Comparison of ENCODE assay signal across 11 mouse cellular contexts in the genomic region with DNA sequence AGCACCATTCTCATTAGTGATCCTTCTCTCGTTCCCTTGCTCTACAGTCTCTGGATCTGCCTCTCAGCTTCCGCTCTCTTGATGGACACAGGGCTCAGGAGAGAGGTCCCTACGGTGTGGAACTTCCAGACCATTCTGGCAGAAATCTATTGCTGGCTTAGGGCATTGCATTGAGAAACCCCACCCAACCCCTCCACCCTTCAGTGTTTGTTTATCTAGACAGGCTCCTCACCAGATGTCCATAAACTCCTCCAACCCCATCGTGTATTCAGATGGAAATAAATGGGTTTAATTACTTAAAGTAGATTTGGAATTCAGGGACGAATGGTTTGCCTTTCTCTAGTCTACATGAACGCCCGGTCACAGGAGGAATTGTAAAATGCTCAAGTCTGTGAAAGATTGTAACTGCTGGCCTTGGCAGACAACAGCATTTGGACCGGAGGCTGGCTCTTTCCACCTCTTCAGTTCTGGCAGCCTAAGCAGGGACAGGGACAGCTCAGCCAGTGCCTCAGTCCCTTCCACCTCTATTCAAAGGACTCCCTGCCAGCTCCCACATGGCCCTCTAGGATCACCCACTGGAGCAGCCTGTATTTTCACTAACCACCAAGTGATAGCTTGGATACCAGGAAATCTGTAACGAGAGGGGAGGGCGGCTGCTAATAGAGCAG.
DNase-seq lines count a peak whose midpoint lies in the region; ATAC-seq and TF ChIP-seq lines count a peak whose summit lies in the region.
"Had no signal": no experiment of that assay in that cellular context is flagged by ENCODE, and none has a peak within 500 bp of the region (broad histone marks: within the 10 kb centered on the region; RNA-seq: fewer than 3 reads in every experiment).

No protein-coding gene starts in this region.

- no peaks in the 10 kb centered on the region for H3K9me3 ChIP-seq in forebrain, embryonic 13.5 days (replicated peaks)
- no peaks in the 10 kb centered on the region for H3K9me3 ChIP-seq in forebrain, embryonic 10.5 days
- H3K9me3 ChIP-seq in midbrain, embryonic 16.5 days (replicated peaks; ENCODE audit: control insufficient read depth, low read length, poor library complexity, severe bottlenecking), result no peaks in the 10 kb centered on the region

- no peak for TF ChIP-seq CTCF in left cerebral cortex, adult 2 months (IDR thresholded peaks at IDR 0.05)

- H3K27ac ChIP-seq in forebrain, embryonic 13.5 days, result peak overlapping the region; percentile 57; the same call in 1 of the 2 replicates
- H3K27ac ChIP-seq in forebrain, embryonic 10.5 days, result no peak overlapping the region
- no peak overlapping the region for H3K27ac ChIP-seq in left cerebral cortex, adult 2 months
- H3K27ac ChIP-seq in midbrain, embryonic 16.5 days (ENCODE audit: low read length), result no peak overlapping the region

- intact Hi-C loops in left cerebral cortex, postnatal 4 days (cut with DNase I), result no loop called here
- intact Hi-C loops in left cerebral cortex, adult 2 months (cut with DNase I), result no loop called here

- WGBS in forebrain, embryonic 13.5 days, result 37% methylated on average over 10 of the region's 10 CpGs
- 62% methylated on average over 10 of the region's 10 CpGs for WGBS in forebrain, embryonic 10.5 days
- WGBS in midbrain, embryonic 16.5 days, result 47% methylated on average over 10 of the region's 10 CpGs

- peak overlapping the region; percentile 5; the same call in 1 of the 2 replicates for H3K4me2 ChIP-seq in forebrain, embryonic 13.5 days
- H3K4me2 ChIP-seq in midbrain, embryonic 16.5 days (ENCODE audit: low read length), result no peak overlapping the region

- no peaks in the 10 kb centered on the region for H3K36me3 ChIP-seq in forebrain, embryonic 13.5 days (ENCODE audit: poor library complexity, severe bottlenecking)
- no peaks in the 10 kb centered on the region for H3K36me3 ChIP-seq in forebrain, embryonic 10.5 days (replicated peaks)
- H3K36me3 ChIP-seq in midbrain, embryonic 16.5 days (ENCODE audit: control insufficient read depth, insufficient read depth, low read length), result no peaks in the 10 kb centered on the region
- H3K36me3 ChIP-seq: G1E had no signal

- no peak overlapping the region for H3K9ac ChIP-seq in forebrain, embryonic 13.5 days
- H3K9ac ChIP-seq in midbrain, embryonic 16.5 days (ENCODE audit: low read depth, low read length), result no peak overlapping the region
- H3K9ac ChIP-seq: liver, postnatal 0 days had no signal

- H3K27me3 ChIP-seq in forebrain, embryonic 13.5 days, result peaks cover 23% of the 10 kb centered on the region
- H3K27me3 ChIP-seq in forebrain, embryonic 10.5 days (ENCODE audit: poor library complexity, severe bottlenecking), result no peaks in the 10 kb centered on the region
- H3K27me3 ChIP-seq in midbrain, embryonic 16.5 days (ENCODE audit: control insufficient read depth, insufficient read depth, low read depth, low read length), result no peaks in the 10 kb centered on the region

- H3K4me1 ChIP-seq in forebrain, embryonic 13.5 days, result peaks cover 22% of the 10 kb centered on the region
- peaks cover 15% of the 10 kb centered on the region for H3K4me1 ChIP-seq in forebrain, embryonic 10.5 days
- 0 out of 2 replicates have a peak, but pooled peaks cover 5% of the 10 kb centered on the region for H3K4me1 ChIP-seq in midbrain, embryonic 16.5 days (ENCODE audit: control insufficient read depth, insufficient read depth, low read length)

- ATAC-seq in forebrain, embryonic 13.5 days, result peak; percentile 93
- peak; percentile 88 for ATAC-seq in midbrain, embryonic 16.5 days
- no peak for ATAC-seq in erythroid progenitor cell, adult 5-6 weeks (replicated peaks; ENCODE audit: low FRiP score, poor library complexity, severe bottlenecking)
- ATAC-seq in monocyte, adult 5-6 weeks (replicated peaks; ENCODE audit: insufficient number of reproducible peaks, low FRiP score, low TSS enrichment, poor library complexity, severe bottlenecking), result no peak
- ATAC-seq: liver, postnatal 0 days had no signal

- no peak for DNase-seq in forebrain, embryonic 10.5 days (ENCODE audit: extremely low spot score, low spot score)
- peak; percentile 46 for DNase-seq in left cerebral cortex, postnatal 4 days
- DNase-seq in left cerebral cortex, adult 2 months (ENCODE audit: extremely low spot score in 1 of 2, low spot score in 2 of 2), result no peak
- peak; percentile 55 to 81 for DNase-seq in cerebellum, postnatal 14 days
- DNase-seq: liver, postnatal 0 days; thymus, adult 18-20 months had no signal

- H3K4me3 ChIP-seq in forebrain, embryonic 13.5 days, result no peak overlapping the region
- no peak overlapping the region for H3K4me3 ChIP-seq in forebrain, embryonic 10.5 days
- H3K4me3 ChIP-seq in left cerebral cortex, adult 2 months, result no peak overlapping the region
- no peak overlapping the region for H3K4me3 ChIP-seq in midbrain, embryonic 16.5 days (ENCODE audit: low read depth, low read length)

Comparison
In these comparisons a context has a peak if more than half of its experiments do, and no peak if none do; other contexts are left out.
1. DNase-seq: peak in left cerebral cortex, postnatal 4 days (single experiment) and cerebellum, postnatal 14 days (2 of 2); none in forebrain, embryonic 10.5 days (single experiment) and left cerebral cortex, adult 2 months (0 of 2).
2. ATAC-seq: peak in forebrain, embryonic 13.5 days (single experiment) and midbrain, embryonic 16.5 days (single experiment); none in erythroid progenitor cell, adult 5-6 weeks (single experiment) and monocyte, adult 5-6 weeks (single experiment).